Mouse (Mus musculus) T-cell, adult 2 months (primary cell): ENCODE results near the gene Col11a1.

ENCODE experiments used
- DNase-seq: peaks from one replicate; pipeline ENCODE4 v3.0.0; 2022; ENCODE audit warnings: low spot score

Col11a1 gene

GRCm38 (mm10) chr3:114029971-114030635 lies at the start of gene Col11a1:
TSS of gene Col11a1 (plus strand) at chr3:114030540.
- no peak for DNase-seq

DNA sequence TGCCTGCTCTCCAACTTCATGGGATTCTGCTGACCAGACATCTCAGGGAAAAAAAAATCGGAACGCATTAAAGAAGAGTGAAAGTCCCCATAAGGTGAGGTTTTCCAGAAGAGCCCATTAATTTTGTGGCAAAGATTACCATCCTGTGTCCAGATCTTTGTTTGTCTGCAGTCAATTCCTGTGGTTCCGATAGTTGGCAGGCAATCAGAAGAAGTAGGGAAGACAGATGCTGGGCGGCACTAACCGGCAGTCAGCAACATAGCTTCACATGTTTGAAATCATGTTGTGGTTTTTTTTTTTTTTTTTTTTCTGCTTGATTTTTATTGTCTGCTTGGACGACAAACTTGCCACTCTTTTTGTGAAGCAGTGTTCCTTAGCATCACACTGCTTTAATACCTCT lies 39.4 kb upstream of the Col11a1 start:
- DNase-seq, result no peak

- no peak for DNase-seq
Observed at GRCm38 (mm10) chr3:114030886-114031285, 546 bp downstream of the Col11a1 start.

DNA sequence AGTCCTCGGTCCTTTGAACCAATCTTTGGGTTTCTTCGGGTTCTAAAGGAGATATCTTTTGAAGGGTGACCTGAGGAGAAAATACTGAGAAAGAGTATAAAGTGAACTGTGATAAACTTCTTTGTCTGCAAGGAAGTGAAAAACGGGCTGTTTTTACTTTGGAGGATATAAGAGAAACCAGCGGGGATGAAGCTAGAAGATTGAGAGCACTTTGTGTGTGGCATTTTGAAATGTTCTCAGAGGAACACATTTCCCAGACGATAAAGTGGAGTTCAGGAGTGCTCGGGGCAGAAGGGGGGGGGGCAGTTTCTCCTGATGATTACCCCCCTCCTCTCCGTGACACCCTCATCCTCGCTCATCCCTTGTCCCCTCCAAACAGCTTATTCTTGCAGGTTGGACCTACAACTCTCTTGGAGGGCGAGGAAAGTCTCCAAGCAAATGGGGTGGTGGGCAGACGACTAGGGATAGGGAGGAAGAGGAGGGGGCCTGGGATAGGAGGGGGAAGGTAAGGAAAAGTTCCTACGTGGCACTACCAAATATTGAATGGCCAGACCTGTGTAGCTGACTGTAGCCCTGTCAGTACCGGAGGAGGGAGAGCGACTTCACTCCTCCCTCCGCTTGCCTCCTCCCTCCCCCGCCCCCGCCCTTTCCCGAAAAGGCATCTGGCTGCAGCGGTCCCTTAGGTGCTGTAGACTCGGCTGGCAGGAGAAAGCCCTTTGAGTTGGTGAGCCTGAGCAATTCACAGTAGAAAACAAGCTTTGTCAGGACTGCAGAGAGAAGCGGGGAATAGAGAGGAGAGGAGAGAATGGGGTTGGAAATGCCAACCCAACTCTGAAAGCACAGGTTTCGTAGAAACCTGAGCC lies 1.2 kb downstream of the Col11a1 start:
- DNase-seq, result no peak

- no peak for DNase-seq
Observed at GRCm38 (mm10) chr3:114032333-114032732, 2.0 kb downstream of the Col11a1 start.

GRCm38 (mm10) chr3:114052406-114052805 lies 22.1 kb downstream of the Col11a1 start:
- DNase-seq, result no peak

GRCm38 (mm10) chr3:114053501-114053900 lies 23.2 kb downstream of the Col11a1 start:
- no peak for DNase-seq

DNA sequence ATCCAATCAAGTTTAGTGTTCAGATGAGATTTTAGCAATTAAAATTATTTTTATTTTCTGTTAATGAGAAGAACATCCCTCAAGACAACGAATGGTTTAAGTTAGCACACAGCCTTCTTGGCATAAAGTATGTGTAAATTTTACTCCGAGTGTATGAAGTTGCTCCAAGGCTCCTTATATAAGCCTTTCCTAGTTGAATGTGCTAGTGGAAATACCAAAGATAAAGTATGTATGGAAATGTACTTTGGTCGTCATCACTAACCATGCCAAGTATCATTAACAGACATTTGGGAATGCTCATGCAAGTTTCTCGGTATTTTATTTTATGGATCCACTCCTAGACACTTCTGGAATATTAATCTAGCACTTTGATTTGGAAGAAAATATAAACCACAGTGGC lies 34.8 kb downstream of the Col11a1 start:
- no peak for DNase-seq

- no peak for DNase-seq
Observed at GRCm38 (mm10) chr3:114065587-114065986, 35.2 kb downstream of the Col11a1 start.

DNA sequence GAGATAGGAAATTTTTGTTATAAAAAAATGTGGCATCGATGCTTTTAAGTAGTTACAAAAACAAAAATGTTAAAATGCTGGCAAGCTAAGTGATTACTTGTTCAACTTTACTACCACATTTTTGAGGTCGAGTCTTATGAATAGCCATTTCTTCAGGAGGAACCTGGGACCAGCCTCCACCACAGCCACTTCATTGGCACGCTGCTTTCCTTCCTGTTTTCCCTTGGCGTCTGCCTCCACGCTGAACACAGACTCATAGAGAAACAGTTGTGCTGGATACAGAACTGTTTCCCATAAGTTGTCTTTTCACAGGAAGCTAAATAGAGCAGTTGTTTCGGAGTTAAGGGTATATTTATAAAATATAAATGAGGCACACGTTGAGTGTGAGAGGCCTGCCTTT lies 69.0 kb downstream of the Col11a1 start:
- no peak for DNase-seq

DNA sequence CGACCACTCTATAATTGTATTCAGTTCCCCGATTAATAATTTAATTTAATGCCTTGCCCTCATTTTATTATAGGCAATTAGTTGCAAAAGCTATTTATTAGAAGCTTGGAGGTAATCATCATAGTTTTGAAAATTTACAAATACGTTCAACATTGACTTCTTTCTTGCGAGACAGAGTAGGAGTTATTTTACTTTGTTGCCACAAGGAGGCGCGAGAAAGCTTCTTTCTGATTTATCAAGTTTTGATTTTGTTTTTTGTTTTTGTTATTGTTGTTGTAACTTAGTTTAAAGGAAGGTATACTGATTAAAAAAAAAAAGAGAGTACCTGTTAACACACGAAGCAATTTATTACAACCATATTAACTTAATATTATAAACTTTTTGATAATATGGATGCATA lies 76.8 kb downstream of the Col11a1 start:
- DNase-seq, result no peak

DNA sequence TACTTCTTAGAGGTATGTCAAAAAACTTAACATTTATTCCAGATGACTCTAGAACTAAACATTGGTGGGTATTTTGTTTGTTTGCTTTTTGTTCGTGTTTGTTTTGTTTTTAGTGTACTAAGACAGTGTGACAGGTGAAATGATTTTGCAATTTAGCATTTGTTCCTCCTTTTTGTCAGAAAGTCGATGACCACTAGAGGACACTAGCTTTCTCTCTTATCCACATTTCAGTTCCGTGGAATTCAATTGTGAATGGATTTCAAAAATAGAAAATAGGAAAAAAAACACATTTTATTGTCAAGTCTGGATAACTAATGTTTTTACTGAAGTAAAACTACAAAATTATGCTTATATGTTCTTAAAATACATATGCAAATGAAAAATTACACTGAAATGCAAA lies 116.8 kb downstream of the Col11a1 start:
- DNase-seq, result no peak

DNA sequence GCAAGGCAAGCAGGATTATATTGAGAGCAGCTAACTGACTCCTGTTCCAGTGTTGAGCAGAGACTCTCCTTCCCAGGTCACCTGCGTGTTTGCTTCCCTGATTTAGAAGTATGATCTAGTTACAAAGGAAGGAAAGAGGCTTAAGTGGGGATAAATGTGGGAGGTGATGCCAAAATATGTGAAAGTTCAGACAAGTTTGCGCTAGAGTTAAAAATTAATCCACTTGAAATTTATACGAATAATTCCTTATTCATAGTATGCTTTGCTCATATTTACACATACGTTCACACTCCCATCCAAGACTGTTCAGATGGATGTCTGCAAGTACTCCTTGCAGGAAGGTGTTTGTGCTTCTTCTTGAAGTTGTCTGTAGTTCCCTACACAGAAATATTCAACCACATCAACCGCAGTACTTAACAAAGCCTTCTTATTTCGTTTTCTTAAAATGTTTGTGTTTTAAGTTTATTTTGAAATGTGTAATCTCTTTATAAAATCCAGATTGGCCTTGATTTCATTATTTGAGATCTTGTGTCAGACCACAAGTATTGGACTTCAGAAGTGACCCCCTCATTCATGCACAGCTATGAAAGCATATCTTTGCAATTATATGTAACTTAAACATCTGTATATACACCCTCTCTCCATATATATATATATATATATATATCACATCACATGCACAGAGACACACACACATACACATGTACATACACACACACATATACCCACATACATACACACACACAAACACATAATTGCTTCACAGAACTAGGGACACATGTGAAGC lies 167.8 kb downstream of the Col11a1 start:
- no peak for DNase-seq

DNA sequence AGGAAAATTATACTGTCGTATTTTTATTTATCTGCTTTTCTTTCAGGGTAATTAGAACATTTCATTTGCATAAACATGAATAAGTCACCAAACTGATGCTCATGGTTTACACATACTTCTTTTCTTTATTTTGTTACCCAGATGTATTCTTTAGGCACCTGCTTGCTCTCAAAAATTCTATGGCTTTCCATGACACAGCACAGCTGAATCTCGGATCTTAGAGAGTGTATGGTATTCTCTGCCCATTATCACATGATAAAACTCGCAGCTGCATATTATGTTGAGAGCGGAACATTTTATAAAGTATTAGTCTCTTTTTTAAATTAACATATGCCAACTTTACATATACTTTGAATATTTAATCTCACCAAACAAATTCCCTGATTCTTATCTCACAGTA lies 181.9 kb downstream of the Col11a1 start:
- no peak for DNase-seq

DNA sequence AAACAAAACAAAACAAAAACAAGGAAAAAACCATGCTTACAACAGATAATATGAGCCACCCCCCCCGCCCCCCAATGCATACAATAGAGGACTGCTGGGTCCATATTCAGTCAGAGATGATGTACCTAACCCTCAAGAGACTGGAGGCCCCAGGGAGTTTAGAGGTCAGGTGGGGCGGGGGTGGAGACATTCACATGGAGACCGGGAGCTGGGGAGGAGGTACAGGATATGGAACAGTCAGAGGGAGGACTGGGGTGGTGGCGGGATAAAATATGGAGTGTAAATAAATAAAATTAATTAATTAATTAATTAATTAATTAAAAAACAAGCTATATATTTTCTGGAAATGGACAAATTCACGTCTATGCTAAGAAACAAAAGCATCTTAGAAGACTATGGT lies 185.8 kb downstream of the Col11a1 start:
- no peak for DNase-seq

DNA sequence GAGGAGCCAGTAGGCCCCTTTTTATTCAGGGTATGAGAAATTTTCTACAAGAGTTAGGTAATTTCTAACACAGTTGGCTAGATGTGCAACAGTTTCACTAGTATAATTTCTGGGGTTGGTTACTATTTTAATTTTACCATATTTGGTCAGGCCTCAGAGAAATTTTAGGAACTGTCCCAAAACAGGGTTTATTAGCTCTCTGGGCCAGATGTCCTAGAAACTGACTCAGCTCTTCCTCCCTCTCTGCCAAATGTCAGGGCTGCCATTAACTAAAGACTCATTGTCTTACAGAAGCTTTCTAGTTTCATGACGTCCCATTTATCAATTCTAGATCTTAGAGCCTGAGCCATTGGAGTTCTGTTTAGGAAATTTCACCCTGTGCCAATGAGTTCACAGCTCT lies 199.2 kb downstream of the Col11a1 start:
- DNase-seq, result no peak
